Mouse (Mus musculus): ENCODE measurements around the gene C2cd3.

Gene C2cd3

DNA sequence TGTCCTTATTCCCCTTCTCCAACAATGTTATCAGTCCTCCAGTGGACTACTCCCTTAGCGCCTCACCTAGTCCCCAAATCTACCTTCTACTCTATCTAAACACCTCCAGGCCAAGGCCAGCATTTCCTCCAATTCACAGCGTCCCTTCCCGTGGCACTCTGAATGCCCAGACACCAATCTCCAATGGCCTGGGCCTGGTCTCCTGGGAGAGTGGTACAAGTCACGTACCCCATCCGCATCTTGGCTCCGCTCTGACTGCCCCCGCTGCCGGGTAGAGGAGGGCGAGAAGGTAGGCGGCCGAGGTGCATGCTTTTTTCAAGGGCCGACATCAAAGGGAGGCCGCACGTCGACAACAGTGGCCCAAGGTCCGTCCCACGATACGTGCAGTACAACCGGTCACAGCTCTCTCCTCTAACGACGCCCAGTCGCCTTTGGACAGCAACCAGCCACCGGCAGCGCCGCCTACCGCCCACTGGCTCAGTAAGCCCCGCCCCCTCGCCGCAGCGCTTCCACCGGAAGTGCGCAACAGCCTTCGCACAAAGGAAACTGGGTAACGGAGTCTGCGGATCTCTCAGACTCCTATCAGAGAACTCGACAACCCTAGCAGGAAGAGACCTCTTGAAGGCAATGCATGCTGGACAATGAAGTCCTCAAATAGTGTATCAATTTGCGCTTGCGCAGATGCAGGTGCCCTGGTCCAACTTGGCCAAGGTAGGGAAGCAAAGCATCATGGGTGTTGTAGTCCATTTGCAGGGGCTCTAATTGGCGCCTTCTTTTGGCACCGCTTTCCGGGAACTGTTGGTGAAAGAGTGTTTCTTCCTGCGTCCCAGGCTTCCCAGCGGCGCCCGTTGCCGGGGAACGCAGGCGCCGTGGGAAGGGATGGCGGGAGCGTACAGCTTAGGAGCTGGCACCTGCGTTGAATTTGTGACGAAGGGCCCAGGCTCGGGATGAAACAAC, at the start of gene C2cd3, which contains the start of gene Ppme1:
Gene C2cd3 (plus strand): TSS at position 739 of the 957 bp plus-strand sequence.
Gene Ppme1 (minus strand): TSS at position 813 of the 957 bp plus-strand sequence.
- DNase-seq = peak; percentile 100

DNA sequence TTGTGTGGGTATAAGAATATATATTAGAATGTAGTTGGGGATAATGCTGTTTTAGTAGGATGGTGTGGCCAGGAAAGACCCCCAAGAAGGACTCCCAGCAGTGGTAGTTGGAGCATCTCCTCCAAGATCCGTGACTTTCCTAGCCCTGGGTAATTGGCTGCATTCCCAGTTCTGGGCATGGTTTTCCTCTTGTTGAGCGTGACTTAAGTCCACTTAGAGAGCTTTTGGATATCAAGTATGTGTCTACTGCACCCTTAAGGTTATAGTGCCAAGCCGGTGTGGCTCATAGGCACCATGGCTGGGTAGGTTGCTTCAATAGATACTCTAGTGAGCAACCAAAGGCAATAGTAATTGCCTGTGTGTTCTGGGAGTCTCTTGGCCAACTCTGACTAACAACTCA, 48.3 kb upstream of the C2cd3 start:
- no peak for DNase-seq

DNA sequence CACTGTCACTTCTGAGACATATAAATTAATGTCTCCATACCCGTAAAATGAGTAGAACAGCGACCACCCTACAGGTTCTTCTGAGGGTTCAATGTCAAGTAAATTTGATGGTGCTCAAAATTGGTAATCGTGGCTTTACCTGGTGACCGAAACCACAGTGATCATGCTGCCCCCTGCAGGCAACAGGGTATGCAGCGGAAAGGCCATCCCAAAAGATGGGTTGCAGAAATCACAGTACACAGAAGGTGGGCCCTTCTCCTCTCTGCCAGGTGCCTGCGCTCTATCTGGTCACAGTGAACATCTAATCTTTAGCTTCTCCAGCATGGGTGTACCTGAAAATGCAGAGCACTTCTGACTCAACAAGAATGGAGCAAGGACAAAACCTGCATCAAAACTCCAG, 46.6 kb upstream of the C2cd3 start:
- DNase-seq = peak; percentile 55

DNA sequence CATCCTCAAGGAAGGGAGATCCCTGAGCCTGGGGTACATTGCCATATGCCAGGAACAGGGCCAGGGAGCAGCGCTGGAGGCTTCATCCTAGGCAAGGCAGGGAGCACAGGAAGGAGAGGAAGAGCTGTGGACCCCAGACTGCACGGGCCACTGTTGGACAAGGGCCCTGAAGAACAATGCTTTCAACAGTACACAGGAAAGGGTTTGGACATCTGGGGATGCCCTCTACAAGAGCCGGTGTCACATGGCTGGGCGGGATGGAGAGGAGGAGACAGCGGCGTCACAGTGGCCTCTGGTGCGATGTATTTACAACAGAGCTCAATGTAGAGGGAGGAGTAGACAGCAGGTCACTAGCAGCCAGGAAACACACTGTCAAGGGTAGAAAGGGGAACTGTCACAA, 44.5 kb upstream of the C2cd3 start:
- no peak for DNase-seq

DNA sequence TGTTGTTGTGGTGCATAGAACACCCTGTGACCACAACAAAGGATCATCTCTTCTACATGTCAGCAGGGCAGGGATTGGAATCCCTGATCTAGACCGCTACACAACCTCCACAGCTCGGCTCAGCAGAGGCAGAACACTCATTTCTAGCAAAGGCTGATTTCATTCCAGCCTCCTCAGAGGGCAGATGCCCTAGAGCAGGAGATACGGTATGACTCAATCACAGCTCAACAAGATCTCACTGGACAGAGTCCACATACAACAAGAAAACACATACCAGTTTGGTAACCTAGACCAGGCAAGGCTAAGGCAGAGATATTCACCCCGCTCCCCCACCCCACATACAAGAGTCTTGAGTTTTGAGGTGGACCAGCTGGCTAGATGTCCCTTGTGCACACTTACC, 43.4 kb upstream of the C2cd3 start:
- DNase-seq = no peak

DNA sequence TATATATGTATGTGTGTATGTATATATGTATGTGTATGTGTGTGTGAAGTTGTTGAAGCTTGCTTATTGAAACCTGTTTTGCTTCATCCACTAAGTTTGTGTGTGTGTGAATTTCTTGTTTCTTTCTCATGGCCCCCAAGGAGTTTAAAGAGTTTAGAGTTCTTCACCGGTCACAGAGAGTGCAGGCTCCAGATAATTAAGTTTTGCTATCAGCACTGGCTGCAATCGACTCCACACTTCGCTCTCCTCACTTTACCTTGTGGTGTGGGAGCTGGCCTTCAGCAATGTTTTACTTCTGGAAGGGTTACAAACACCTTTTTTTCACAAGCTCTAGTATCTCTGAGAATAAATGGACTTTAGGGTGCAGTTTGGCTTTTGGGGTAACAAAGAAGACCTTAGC, 40.8 kb upstream of the C2cd3 start:
- DNase-seq = no peak

DNA sequence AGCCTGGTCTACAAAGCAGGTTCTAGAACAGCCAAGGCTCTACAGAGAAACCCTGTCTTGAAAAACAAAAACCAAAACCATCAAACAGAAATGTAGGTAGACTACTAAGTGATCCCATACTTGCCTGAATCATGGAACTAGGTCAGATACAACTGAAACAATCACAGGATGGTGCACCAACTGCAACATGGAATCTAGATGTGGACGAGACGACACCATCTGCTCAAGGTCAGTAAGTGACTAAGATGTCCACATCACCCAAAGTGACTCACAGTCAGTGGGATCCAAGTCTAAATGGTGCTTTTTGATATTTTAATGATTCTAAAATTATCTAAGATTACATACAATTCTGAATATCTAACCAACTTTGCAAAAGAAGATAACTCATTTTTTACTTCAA, 36.1 kb upstream of the C2cd3 start:
- DNase-seq = no peak

DNA sequence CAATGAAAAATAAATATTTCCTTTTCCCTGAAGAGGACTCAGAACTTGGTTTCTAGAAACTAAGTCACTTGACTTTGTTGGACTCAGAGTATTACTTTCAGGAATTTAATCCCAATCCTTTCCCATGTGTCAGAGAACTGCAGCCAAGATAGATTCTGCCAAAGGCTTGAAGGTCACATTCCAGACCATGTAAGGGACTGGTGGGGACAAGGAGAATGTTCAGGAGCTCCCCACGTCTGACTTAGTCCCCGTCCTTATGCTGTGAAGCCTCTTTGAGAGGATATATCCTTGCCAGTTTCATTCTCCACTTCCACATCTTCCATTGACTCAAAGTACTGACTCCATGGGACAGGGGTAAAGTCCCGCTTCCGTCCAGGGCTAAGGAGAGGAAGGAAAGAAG, 17.0 kb upstream of the C2cd3 start:
- DNase-seq = no peak

DNA sequence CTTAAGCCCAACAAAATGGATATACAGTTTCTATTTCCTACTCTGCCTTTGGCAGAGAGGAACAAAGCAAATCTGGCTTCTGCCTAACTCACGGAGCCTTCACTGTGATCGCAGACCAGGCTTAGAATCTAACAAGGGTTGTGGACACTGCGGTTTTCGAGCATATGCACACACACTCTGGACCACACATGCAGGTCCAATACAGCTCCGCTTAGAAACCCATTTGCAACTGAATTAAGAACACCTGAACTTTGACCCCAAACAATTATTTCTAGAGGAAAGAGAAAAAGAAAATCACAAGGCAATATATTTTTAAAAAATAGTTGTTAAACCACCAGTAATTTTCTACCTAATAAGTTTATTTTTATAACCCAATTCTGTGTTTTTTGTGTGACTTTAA, 15.7 kb upstream of the C2cd3 start:
- no peak for DNase-seq

DNA sequence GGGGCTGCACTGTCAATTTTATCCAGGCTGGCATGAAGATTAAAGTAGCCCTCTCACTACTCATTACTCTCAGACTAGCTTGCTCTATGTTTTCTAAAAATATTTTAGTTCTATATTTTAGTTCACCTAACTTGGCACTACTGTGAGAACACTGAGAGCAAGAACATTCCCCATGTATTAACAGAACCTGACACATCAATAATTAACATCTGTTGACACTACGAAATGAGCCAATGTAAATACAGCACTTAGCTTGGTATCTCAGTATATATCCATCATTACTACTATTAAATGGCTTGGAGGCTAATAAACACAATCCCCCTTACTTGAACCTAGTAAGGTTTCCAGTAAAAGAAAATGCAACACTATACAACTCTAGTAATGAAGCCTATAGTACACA, 15.3 kb upstream of the C2cd3 start:
- DNase-seq = no peak

DNA sequence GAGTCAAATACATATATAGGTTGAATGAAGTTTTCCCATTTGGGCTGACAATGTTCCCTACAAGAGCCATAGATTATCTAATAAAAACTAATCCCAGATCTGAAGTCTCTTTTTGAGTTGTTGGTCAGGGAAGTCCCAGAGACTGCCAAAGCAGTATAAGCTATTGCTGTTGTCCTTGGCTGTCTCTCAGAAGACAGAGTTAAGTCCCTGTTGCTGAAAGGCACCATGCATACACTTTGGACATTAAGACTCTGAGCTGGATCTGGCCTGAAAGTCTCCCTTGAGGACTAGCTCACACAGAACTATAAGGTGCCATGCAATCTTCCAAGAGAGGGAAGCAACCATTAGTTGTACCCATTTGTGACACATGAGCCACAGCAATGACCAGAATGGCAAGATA, 14.2 kb upstream of the C2cd3 start:
- DNase-seq = no peak

DNA sequence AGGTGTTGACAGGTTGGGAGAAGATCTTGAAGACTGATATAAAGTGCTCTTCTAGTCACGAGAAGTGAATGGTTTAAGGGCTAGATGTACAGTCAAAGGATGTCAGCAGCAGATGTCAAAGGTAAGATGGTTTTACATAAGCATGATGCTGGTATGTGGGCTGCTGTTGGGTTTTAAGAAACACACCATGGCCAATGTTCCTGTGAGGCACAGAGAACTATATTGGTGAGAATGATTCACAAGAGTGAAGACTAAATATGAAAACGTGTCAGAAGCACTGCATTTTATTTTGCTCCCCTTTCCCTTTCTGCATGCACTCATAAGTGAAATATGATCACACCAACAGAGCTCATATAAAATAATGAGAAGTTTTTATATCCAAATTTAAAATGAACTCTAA, 8.9 kb upstream of the C2cd3 start:
- DNase-seq = peak; percentile 45

DNA sequence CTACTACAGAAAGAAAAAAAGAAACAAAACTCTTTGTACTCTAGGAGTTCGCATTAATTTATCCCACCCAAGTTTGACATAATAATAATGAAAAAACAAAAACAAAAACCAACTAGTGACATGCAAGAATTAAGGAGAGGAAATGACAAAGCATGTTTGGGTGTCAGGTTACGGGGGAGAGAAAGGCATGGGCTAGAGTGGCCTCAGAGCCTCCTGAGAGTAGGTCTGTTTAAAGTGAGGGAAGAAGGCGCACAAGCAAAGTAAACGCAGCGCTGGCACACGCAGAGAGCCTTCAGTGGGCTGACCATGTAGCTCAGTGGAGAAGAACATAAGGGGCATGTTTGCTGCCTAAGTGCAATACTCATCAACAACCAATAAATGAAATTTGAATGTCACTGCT, 7.1 kb upstream of the C2cd3 start:
- no peak for DNase-seq

DNA sequence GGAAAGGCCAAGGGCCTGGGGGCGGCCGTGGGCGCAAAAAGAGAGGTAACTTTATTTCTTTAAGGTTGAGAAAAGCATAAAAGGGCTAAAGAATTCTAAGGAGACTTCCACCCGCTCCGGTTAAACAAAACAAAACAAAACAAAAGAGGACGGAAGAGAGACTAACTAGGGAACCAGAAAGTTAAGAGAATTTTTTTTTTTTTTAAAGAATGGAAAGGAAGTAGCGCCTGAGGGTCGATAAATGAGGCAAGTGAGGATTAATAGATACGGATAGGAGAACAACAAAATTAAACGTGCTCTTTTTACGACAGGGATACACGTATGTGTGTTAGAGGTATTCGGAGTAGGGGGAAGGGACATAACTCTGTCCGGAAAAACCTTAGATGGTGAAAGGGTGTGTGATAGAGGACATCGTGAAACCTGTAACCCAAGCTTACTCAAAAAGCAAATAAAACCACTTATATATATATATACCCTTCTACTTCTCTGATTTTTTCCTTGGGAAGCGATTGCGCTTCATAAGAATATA, 483 bp downstream of the C2cd3 start:
- no peak for DNase-seq

DNA sequence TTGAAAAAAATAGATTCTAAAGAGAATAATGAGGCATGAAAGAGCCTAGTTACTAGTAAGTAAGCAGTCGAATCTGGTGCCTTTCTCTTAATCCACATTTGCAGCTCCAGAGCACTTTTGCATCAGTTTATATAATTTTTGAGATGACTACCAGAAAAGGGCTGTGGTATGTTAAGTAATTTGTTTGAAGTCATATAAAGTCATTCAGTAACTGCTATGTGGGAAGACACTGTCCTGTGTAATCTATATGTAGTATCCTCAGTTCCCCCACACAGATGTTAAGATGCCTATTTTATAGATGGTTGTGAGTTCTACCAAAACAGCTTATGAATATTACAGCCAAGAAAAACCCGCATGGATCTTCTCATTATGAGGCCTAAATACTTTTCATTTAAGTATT, 6.2 kb downstream of the C2cd3 start:
- DNase-seq = no peak

DNA sequence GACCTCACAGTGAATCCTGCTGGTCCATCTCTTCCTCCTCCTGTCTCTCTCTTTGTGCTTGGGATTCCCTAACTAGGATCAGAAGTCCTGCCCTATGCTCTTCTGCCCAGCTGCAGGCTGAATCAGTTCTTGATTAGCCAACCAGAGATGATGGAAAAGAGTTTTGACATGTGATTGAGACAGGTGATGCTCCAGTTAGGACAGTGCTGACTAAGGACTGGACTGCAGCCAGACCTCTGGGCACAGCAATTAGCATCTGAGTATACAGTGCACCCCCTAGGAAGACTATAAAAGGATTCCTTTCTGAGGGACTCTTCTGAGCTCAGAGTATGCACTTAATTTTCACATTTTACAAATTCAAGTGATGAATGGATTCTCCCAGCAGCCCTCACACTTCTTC, 9.1 kb downstream of the C2cd3 start:
- no peak for DNase-seq

DNA sequence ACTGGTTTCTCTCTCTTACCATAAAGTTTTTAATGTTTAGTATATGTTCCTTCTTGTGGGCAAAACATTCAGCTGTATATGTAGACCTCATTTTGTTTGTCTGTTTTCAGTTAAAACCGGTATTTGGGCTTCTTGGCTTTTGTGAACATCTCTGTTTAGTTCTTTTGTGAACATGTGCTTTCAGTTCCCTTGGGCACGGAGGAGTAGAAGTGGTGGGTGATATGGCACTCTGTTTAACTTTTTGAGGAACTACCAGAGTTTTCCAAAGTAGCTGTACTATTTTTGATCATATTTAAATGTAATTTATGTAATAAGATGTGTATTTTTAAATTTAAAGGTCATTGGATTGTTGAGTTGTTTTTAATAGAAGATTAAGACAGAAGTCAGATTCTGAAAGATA, 11.2 kb downstream of the C2cd3 start:
- DNase-seq = no peak

DNA sequence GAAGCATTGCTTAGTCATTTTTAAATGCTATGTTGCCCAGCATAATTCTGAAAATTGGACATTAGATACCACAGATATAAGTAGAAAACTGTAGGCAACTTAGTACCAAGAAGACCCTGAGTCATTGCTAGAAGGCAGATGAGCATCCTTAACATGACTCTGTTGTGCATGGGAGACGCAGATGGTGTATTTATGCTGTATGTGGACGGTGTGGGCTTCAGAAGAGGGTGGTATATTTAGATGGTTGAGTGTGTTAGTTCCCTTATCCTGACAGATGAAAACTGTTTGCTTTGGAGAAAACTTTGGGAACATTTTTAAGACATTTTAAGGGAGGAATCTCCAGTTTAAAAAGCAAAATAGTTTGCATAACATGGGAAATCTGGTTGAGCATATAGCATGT, 16.1 kb downstream of the C2cd3 start:
- DNase-seq = peak; percentile 57

DNA sequence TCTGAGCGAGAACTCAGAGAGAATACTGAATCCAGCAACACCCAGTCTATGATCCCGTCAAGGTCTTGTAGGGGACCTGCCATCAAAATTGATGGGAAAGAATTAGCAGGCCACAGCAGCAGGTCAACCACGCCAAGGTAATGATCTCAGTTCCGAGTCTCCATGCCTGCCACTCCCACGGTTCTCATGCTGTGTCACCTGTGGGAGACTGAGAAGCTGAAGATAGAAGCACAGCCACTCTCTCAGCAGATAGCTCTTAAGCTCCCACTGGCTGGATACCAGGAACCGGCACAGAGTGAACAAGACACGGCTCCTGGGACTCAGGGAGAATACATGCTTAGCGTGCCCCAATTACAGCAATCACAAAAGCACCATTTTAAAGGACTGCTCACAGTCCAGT, 18.1 kb downstream of the C2cd3 start:
- DNase-seq = peak; percentile 57

DNA sequence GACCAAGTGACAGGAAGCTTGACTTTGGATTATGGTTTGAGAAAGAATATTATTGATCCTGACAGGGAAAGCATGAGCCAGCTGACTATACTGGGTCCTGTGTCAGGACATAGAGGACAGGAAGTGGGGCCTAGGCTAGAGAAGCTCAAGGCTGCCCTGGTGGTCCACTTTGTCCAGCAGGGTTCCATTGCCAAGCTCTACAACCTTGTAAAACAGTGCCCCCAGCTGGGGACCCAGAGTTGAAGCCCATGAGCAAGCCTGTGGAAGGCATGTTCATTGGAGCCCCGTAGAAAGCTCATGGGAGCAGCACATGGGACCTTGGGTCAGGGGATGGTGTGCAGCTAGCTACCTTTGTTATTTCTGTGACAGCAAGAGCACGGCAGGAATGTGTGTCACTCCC, 20.2 kb downstream of the C2cd3 start:
- no peak for DNase-seq

DNA sequence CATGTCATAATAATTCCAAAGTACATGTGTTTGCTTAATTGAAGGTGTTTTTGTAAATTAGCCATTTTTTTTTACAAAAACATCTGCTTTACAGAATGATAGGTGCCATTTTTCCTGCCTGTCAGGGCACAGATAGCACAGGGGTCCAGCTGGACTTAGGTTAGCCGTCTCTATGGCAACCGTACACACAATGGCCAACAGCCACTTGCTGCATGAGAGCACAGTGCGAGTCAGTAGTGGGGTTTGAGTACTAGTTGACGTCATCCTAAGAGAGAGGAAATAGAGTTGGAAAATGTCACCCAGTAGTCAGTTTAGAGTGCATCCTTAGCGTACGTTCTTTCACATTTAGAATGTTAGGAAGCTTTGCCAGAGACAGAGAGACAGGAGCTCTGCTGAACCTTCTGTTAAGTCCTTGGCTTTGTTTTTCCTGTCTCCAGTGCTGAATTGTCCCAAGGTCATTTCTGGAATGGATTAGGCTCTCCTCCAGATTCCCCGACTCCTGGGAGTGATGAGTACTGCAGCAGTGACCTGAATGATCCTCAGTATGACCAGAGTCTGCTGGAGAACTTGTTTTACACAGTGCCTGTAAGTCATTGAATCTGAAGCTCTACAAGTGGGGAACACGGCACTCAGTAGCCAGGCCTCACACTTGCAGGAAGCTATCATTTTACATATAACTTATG, 27.3 kb downstream of the C2cd3 start:
- no peak for DNase-seq

DNA sequence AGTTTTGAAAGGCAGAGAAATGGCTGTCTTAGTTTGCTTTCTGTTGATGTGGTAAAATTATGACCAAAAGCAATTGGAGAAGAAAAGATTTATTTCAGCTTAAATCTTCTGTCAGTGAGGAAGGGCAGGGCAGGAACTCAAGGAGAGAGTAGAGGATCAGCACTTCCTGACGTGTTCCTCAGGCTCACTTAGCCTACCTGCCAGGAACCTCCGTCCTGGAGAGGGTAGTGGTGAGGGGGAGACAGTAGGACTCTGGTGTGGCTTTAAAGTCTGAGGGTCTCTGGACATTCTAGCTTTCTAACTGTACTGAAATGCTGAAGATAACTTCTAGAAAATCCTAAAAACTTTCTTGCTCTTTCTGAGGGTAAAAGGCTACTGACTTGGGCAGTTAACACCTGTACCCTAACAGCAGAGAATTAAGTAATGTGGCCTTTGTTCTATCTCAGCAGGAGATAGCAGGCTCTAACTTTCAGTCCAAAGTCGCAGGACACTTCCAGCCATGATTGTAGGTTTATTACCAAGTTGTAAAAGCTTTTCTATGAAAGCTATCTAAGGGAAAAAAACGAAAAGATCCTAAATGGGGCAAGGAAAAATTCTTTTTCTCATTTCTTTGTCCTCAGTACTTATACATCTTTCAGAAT, 29.0 kb downstream of the C2cd3 start:
- DNase-seq = no peak

DNA sequence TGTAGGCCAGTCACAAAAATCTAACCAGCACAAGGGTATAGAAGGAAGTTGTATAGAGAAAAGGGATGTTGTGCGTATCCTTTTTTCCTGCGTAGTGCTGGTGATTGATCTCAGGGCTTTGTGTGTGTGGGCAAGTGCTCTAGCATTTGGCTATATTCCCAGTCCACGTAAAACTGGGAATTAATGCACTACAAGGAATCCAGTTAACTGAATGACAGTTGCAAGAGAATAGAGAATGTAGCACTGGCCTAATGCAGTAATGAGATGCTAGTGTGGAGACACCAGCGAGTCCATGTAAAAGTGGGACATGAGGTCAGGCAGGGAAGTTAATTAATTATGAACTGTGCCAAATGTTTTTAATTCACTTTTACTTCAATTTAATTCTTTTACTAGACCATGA, 30.7 kb downstream of the C2cd3 start:
- no peak for DNase-seq

DNA sequence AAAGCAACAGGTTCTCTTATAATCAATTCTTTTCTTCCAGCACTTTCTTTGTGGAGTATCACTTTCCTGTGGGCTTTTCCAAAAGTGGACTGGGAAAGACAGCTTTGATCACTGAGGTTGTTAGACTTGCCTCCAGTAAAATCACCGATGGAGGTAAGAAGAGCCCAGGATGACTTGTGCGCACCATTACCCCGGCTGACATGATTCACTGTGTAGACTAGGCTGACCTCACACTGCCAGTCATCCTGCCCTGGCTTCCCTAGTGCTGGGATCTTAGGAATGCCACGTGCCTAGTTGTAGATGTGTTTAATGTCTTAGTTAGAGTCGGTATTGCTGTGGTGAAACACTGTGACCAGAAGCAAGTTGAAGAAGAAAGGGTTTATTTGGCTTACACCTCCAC, 35.6 kb downstream of the C2cd3 start:
- DNase-seq = no peak

Data from right cerebral cortex, adult 18-20 months (tissue).